Mouse (Mus musculus): Measurements from ENCODE around the gene Phlpp1.

The Phlpp1 gene

DNA sequence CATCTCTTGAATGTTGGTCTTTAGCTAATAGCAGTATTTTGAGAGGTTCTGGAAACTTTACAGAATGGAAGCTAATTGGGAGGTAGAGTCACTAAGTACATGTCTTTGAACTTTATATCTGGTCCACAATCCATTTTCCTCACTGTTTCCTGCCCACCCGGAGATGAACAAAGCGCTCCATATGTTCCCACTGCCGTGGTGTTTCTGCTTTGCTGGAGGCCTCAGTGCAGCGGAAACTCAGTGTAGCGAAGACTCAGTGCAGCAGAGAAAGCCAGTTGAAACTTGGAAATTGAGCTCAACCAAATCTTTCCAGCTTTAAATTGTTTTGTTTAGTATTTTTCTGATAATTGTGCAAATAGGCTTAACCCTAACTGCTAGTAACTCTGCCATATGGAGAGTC lies 26.4 kb downstream of the Phlpp1 start:
- DNase-seq (ENCODE audit: low spot score) = no peak

DNA sequence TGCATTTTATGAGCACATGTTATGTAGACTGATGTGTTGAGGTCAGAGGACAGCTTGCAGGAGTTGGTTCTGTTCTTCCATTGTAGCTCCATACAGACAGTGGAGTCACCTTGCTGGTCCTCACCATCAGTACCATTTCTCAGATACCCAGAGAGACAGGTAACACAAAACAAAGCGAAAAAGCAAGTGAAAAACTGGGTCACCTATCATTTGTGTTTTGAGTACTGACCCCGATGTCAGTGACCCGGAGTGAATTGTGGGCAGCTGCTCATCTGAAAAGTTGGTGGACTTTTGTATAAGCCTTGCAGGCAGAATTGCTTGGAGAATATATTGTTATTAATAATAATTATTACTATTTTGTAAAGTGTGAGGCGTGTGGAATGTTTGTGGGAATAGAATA lies 27.6 kb downstream of the Phlpp1 start:
- no peak for DNase-seq (ENCODE audit: low spot score)

DNA sequence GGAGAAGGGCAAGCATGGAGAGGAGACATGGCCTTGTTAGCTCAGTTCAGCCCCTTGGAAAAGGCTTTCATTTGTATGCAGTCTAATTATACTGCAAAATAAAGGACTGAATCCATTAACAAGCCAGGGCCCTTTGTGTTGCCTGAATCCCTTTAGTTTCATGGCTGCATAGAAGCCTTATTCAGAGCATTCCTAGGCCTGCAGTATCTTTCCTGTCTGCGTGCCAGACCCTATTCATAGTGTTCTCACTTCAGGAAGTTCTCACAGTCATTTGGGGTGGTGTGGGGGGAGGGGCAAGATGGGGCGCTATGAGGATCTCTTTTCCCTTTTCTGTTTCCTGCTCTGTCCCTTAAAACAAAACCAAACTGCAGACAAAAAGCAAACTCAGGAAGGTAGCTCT lies 28.1 kb downstream of the Phlpp1 start:
- DNase-seq (ENCODE audit: low spot score) = no peak

DNA sequence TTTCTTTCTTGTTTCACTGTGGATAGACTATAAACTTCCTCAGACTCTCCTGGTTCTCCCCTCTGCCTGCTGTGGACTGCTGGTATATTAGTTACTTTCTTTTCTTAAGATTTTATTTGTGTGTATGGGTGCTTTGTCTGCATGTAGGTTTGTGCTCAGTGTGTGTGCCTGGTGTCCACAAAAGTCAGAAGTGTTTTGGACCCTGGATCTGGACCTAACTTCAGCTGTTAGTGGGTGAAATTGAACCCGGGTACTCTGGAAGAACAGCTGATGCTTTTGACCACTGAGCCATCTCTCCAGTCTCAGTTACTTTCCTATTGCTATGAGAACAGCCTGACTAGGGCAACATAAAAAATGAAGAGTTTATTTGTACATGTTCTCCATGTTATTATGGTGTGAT lies 29.5 kb downstream of the Phlpp1 start:
- no peak for DNase-seq (ENCODE audit: low spot score)

DNA sequence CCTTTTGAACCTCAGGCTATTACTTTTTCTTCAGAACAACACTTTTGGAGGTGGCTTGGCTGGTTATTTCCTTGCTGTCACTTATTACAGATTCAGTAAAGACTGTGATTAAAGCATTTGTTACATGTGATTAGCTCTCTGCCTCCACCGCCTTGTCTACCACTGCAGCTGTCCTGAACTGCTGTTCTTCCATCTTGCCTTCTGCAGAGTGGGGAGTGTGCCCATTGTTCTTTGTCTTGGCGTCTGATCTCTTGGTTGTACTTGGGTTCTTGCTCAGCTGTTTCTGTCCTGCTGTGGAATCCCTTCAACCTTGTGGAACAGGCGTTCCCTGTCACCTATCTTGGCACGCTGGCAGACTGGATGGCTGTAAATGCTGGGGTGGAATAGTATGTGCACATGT lies 30.4 kb downstream of the Phlpp1 start:
- no peak for DNase-seq (ENCODE audit: low spot score)

DNA sequence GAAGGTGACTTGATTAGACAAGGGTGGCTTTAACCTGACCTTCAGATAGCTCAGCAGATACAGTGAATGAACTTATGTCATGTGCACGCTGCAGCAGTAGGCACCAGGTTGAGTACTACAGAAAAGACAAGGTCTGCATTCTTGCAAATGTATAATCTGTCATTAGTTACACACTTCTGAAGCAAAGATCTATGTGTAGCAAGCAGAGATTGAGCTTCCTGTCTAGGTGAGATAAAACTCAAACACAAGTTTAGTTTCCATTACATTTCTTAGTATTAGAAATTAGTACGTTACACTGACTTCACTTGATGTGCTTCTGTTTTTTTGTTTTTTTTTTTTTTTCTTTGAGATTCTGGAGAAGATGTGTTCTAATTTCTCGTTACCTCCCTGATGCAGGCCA lies 32.4 kb downstream of the Phlpp1 start:
- DNase-seq (ENCODE audit: low spot score) = no peak

DNA sequence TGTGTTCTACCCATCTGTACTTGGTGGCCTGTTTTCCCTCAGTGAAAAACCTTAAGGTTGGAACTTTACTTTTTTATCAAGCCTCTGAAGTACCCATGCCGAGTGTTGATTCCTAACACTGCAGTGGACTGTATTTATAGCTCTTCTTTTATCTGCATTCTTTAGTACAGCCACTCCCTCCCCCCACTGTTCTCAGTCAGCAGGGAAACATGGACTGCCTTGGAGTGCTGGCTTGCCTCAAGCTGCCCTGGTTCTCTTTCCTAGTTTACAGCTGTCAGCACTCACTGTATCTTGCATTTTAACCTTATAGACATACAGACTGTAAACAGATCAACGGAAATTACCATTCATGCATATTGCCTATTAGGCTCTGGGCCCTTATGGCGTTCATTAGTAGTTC lies 32.8 kb downstream of the Phlpp1 start:
- no peak for DNase-seq (ENCODE audit: low spot score)

DNA sequence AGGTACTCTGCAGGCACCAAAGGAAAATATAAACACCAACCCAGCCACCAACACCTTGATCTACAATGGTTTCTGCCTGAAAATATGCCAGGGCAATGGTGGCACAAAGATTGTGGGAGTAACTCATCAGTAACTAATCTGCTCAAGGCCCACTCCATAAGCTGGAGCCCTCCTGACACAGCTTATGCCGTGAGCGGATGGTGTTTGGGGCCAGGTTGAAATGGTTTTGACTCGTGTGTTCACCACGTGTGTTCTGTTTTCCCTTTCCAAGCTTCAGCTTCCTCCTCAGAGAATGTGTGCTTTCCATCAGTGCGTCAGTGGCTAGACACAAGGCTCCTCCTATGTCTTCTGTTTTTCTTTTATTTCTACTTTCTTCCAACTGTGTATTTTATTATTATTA lies 37.0 kb downstream of the Phlpp1 start:
- no peak for DNase-seq (ENCODE audit: low spot score)

DNA sequence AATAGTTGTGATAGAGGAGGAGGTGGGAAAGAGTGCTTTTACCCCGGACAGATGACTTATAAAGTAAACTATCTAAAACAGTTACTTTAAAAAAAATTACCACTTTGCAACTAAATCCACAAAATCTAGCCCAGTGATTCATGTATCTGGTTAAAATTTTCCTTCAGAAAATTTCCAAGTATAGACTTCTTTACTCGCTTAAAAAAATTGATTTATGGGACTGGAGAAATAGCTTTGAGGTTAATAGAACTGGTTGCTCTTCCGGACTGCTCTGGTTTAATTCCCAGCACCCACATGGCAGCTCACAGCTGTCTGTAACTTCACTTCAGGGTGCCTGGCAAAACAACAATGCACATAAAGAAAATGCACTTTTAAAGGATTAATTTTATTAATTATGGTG lies 38.9 kb downstream of the Phlpp1 start:
- no peak for DNase-seq (ENCODE audit: low spot score)

DNA sequence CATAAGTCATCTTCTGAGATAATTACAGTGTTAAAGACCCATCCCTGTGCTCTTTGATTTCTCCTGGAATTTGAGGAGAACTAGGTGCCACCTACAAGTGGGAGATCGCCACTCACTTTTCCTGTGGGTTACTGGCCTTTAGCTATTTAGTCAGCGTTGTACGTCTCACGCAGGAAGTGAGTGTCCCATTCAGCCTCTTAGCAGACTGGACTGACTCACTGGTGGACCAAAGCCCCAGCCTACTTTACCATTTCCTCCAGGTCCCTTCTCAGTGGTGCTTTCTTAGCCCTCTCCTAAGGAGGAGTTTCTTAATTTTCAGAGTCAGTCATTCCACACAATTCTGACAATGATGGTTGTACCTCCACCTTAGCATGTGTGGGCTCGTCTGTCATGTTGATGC lies 39.6 kb downstream of the Phlpp1 start:
- no peak for DNase-seq (ENCODE audit: low spot score)

DNA sequence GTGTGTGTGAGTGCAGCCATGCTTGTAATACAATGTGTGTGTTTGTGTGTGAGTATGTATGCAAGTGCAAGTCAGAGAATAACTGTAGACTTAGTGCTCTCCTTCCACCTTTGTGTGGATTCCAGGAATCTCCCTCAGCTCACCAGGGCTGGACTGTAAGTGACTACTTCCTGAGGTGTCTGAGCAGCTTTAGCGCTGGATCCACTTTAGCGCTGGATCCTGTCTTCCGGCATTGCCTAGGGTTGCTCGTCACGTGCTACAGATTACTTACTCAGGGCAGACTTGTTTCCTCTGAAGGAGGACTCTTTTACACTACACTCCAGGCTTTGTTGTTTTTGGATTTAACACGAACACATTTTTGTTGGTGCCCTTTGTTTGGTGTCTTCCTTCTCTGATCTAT lies 48.9 kb downstream of the Phlpp1 start:
- DNase-seq (ENCODE audit: low spot score) = no peak

DNA sequence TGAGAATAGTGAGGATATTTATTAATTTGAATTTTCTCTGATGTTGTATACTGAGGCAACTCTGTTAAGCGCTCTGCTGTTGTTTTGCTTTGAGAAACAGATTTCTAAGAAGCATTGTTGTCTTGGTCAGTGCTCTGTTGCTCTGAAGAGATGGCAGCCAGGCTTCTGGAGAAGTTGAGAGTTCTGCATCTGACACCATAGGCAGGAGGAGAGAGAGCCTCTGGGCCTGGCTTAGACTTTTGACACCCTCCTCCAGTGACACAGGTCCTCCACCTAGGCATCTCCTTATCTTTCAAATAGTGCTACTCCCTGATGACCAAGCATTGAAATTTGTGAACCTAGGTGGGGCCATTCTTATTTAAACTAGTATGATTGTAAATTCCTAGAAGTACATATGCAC lies 49.8 kb downstream of the Phlpp1 start:
- no peak for DNase-seq (ENCODE audit: low spot score)

DNA sequence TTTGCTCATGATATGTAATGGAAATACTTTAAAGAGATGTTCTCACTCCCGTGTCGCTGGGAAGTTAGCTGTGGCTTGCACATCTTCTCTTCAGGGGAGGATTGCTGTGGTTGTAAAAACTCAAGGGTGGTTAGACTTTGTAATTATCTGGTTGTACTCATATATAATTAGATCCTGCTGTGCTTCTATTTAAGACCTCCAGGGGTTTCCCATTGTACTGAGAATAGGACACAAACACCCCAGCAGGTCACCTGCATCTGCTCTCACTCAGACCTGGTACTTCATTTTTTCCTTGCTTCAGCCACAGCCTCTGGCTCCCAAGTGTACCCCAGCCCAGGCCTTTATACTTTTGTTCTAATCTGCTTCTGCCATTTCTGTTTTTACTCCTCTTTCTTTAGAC lies 50.4 kb downstream of the Phlpp1 start:
- no peak for DNase-seq (ENCODE audit: low spot score)

DNA sequence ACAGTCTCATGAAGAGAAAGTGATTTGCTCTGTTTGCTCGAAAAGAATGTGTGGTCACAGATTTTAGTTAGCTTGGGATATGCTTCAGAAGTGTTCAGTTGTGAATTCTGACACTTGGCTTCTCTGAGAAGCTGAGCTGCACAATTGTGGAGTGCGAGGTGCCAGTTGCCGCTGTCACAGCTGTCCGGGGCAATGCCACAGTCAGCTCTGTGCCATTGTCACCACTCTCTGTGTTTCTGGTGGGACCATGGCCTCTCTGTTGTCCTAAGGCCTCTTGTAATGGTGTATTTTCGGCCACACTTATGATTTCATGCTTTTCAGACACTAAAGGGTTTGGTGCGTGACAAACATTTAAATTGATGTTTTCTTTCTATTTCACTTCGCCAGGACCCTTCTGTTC lies 55.1 kb downstream of the Phlpp1 start:
- DNase-seq (ENCODE audit: low spot score) = no peak

DNA sequence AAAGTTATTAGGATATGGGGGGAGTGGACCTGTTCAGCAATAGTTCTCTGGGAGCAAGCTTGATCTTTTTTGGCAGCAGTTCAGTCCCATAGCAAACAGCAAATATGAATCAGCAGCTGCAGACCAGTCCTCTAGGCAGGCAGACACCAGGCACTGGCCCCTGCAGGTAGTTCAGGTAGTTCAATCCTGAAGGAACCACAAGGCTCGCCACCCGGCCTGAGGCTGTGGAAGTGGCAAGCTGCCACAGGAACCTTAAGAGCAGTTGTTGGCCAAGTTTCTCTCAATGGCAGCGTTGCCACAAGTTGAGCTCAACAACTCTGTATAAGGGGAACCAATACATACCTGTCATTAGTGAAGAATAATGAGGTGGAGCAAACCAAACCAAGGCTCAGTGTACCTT lies 58.8 kb downstream of the Phlpp1 start:
- DNase-seq (ENCODE audit: low spot score) = no peak

DNA sequence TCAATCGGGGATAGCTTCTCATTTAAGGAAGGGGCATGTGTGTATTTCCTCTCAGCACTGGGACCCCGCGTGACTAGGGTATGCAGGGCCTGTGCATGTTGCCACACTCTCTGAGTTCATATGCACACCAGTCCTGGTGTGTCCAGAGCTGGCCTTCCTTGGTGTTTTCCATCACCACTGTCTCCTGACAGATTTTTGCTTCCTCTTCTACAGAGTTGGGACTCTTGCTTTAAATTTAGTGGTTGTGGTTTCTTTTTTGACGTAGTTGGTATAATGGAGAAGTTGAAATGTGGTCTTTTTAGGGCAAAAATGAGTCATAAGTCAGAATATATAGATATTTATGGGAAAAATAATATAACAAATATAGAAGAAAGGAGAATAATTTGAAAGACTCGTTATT lies 59.8 kb downstream of the Phlpp1 start:
- no peak for DNase-seq (ENCODE audit: low spot score)

DNA sequence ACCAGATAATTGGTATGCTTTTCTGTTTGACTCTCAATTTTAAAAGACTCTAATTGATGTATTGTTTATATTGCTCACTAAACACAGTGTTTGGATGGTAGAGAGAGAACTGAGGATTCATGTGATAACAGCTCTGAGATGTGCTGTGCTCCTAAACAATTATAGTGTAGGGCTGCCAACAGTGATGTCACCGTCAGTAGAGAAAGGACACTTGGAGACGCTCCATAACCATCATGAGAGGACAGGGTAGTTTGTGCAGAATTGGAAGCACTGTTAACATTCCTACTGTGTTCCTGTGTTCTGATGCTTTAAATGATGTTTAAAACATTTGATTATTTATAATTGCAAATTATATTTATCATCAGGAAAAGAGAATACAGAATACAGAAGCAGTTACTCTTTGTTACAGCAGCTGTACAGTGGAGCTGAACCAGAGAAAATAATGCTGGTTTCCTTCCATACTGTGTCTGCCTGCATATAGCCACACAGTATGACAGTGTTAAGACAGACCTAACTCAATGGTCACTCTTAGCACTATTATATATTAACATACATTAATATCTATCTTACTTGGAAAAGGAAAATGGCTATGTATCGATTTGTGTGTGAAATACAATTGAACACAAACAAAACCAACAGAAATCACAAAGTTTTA lies 60.4 kb downstream of the Phlpp1 start:
- no peak for DNase-seq (ENCODE audit: low spot score)

DNA sequence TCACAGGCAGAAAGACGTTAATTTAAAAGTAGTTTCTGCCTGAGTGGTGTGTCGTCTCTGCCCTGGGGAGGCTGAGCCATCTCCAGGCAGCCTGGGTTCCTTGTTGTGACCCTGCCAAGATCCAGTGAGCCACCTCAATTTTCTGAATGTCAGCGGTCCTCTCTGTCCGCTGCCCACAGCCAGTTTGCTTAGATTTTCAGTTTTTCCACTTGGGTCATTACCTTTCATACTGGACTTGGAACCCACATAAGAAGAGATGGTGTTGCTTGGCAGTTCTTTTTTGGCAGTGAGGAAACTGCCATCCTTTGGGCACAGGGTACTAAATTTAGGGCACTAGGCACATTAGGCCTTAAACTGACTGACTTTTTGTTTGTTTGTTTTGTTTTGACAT lies 60.9 kb downstream of the Phlpp1 start:
- DNase-seq (ENCODE audit: low spot score) = no peak

DNA sequence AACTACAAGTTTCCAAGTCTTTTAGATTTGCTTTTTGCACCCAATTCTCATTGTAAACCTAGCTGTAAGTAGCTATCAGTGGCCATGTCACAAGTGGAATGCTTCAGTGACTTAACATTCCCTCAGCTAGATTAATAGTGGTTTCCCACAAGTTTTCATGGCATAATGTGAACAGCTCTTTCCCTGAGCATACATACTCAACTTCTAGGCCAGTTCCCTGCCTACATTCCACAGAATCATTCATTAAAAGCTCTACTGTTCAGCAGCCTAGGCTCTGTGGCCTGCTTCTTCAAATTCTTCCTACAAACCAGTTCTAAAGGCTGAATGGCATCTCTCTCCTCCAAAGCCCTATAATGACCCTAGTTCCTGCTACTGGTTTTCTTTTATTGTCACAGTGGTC lies 65.4 kb downstream of the Phlpp1 start:
- no peak for DNase-seq (ENCODE audit: low spot score)

DNA sequence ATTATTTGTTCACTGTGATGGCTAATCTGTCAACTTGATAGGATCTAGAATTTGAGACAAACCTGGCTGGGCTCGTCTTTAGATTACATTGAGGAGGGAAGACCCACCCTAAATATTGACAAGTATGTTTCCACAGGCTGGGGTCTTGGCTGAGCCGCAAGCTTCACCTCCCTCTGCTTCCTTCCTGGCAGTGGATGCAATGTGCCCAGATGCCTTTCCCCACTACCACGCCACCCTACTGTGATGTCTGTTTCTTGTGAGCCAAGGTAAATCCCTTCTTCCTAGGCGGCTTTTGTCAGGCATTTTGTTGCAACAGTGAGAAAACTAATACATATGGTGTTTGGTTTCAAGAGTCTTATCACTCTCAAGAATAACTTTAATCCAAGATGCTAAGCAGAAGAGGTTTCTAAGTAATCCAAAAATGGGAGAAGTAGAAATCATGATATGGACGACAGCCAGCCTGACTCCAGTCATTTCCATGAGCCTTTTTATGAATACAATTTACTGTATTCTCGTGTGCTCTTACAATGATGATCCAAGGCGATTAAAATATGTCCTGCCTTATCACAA lies 68.6 kb downstream of the Phlpp1 start:
- DNase-seq (ENCODE audit: low spot score) = no peak

DNA sequence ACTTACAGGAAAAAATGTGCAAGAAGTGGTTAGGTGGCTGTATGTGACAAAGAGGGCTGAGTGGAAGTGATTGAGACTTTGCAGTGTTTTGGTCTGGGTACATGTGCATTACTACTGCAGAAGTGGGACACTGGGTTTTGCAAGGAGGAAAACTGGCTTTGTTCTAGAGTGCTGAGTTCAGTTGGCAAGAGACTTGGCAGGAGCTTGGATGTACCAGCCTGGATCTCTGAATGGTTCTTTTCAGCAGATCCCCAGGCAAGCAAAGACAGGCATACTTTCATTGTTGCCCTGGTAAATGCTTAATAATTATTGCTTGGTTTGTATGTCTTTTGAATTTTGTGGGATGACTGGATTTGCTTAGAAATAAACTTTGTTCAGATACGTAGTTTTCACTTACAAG lies 69.5 kb downstream of the Phlpp1 start:
- DNase-seq (ENCODE audit: low spot score) = no peak

DNA sequence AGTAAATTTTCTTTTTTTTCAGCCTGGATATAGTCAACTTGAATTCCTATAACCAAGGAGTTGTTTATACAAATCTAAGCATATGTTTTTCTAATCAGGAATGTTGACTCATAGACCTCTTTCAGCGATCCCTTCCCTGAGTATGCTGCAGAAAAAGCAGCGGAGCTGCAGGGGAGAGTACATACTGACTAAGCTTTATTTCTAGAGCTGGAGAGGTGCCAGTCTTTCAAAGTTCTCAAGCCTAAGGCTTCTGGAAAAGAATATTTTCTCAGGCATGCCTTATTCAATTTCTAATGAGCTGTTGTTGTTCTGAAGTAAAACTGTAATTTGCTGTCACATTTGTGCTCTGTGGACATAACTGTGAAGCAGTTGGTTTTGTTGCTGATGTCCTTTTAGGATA lies 70.6 kb downstream of the Phlpp1 start:
- DNase-seq (ENCODE audit: low spot score) = no peak

DNA sequence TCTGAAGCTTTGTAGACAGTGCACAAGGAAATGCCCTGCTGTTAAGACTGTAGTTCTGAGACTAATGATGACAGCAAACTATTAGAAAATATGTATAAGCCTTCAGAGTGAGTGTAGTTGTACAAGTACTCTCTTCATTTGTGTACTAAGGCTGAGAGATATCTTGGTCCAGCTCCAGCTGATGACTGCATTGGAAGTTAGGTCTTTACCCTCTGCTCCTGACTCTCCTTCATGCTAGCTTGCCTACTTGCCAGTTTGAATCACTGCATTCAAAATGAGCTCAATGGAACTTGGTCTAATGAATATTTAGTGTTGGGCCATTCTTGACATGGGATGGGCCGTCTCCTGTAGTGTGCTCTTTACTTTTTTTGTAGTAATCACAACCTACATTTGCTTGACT lies 71.8 kb downstream of the Phlpp1 start:
- no peak for DNase-seq (ENCODE audit: low spot score)

DNA sequence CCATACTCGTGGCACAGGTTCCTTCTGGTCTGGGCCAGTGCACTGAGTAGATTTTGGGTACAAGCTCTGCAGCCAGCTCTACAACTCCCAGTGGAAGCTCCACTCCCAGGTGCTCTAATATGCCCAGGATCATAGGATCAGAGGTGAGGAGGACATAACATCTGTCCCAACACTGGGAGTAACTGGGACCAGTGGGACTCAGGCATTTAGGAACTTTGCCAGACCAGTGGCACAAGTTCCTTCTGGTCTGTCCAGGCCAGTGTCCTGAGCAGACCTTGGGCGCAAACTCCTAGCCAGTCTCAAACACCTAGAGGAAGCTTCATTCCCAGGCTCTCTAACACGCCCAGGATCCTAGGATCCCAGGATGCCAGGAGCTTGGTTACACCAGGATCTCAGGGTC lies 72.7 kb downstream of the Phlpp1 start:
- no peak for DNase-seq (ENCODE audit: low spot score)

DNA sequence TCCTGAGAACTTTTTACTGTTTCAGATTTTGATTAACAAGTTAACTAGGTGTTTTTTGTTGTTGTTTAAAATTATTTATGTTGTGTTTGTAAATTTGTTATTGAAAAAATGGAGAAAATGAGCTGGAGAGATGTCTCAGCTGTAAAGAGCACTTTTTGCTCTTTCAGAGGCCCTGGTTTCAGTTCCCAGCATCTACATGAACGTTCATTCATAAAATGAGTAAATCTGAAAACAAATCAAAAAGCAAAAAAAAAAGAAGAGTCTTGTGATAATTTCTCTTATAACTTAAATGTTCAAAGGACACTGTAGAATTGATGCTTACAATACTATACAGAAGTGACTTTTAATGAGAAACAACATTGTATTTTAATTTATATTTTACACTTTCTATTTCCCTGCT lies 82.5 kb downstream of the Phlpp1 start:
- DNase-seq (ENCODE audit: low spot score) = no peak

Data from urinary bladder, postnatal 10 days (tissue).